ENCODE assay signal across 8 mouse cellular contexts in genomic region chr9:65786885-65787787, GRCm38 (mm10). TPM values are rescaled to one million over a fixed set of nuclear protein-coding genes. Genes with fewer than 3 reads are reported as not detected.
A peak's percentile ranks its signal among the peaks of the same experiment; 100 is the strongest.
DNase-seq lines count a peak whose midpoint lies in the region; ATAC-seq and TF ChIP-seq lines count a peak whose summit lies in the region.

No protein-coding gene starts in this region.

- H3K36me3 ChIP-seq in forebrain, postnatal 0 days (ENCODE audit: insufficient read depth): no peaks in the 10 kb centered on the region
- no peaks in the 10 kb centered on the region for H3K36me3 ChIP-seq in intestine, embryonic 15.5 days
- H3K36me3 ChIP-seq in lung, embryonic 15.5 days: no peaks in the 10 kb centered on the region

- H3K9ac ChIP-seq in forebrain, postnatal 0 days: no peak overlapping the region
- H3K9ac ChIP-seq in intestine, embryonic 15.5 days: no peak overlapping the region
- H3K9ac ChIP-seq in lung, embryonic 15.5 days: no peak overlapping the region

- peak; percentile 94 for DNase-seq in MEL-GATA-1-ER (ENCODE audit: extremely low read depth, low read depth)
- DNase-seq in adrenal gland, postnatal 25 days: peak; percentile 32
- peak; percentile 31 for DNase-seq in forebrain, postnatal 0 days
- peak; percentile 65 for DNase-seq in retina, postnatal 1 day
- DNase-seq in layer of hippocampus, adult 9-10 months (ENCODE audit: low spot score): no peak
- no peak for DNase-seq in thymus, postnatal 10 days (ENCODE audit: low spot score in 2 of 2)

- H3K4me3 ChIP-seq in forebrain, postnatal 0 days (ENCODE audit: low read depth, low read length): no peak overlapping the region
- H3K4me3 ChIP-seq in intestine, embryonic 15.5 days (replicated peaks): no peak overlapping the region
- no peak overlapping the region for H3K4me3 ChIP-seq in lung, embryonic 15.5 days

- no peak for TF ChIP-seq CTCF in forebrain, postnatal 0 days (IDR thresholded peaks at IDR 0.05; ENCODE audit: low read depth)

- 26% methylated on average over 8 of the region's 8 CpGs for WGBS in forebrain, postnatal 0 days
- WGBS in intestine, embryonic 15.5 days: 36% methylated on average over 8 of the region's 8 CpGs
- WGBS in lung, embryonic 15.5 days: 37% methylated on average over 8 of the region's 8 CpGs

- H3K9me3 ChIP-seq in forebrain, postnatal 0 days (ENCODE audit: low read length): no peaks in the 10 kb centered on the region
- no peaks in the 10 kb centered on the region for H3K9me3 ChIP-seq in intestine, embryonic 15.5 days
- no peaks in the 10 kb centered on the region for H3K9me3 ChIP-seq in lung, embryonic 15.5 days

- no peak overlapping the region for H3K4me2 ChIP-seq in forebrain, postnatal 0 days (ENCODE audit: low read depth)
- 0 out of 2 replicates have a peak overlapping the region, but pooled peaks have one; percentile 11 for H3K4me2 ChIP-seq in intestine, embryonic 15.5 days (replicated peaks)
- H3K4me2 ChIP-seq in lung, embryonic 15.5 days: no peak overlapping the region

- H3K27ac ChIP-seq in forebrain, postnatal 0 days (ENCODE audit: low read depth, low read length): peak overlapping the region; percentile 67
- peak overlapping the region; percentile 19; the same call in 1 of the 2 replicates for H3K27ac ChIP-seq in intestine, embryonic 15.5 days
- peak overlapping the region; percentile 22 for H3K27ac ChIP-seq in lung, embryonic 15.5 days

- H3K27me3 ChIP-seq in forebrain, postnatal 0 days (ENCODE audit: insufficient read depth, low read length): no peaks in the 10 kb centered on the region
- H3K27me3 ChIP-seq in intestine, embryonic 15.5 days (replicated peaks): no peaks in the 10 kb centered on the region
- H3K27me3 ChIP-seq in lung, embryonic 15.5 days: no peaks in the 10 kb centered on the region

- ATAC-seq in forebrain, postnatal 0 days: peak; percentile 78
- ATAC-seq in intestine, embryonic 15.5 days: peak; percentile 91
- no peak for ATAC-seq in lung, embryonic 15.5 days (ENCODE audit: borderline replicate concordance, extremely low read depth, low FRiP score, low TSS enrichment)

- peaks cover 31% of the 10 kb centered on the region for H3K4me1 ChIP-seq in forebrain, postnatal 0 days (ENCODE audit: insufficient read depth)
- H3K4me1 ChIP-seq in intestine, embryonic 15.5 days (replicated peaks): 0 out of 2 replicates have a peak, but pooled peaks cover 15% of the 10 kb centered on the region
- H3K4me1 ChIP-seq in lung, embryonic 15.5 days: peaks cover 36% of the 10 kb centered on the region

RNA-seq across cellular contexts. Expression of gene Zfp609, which starts 40.2 kb away (rescaled TPM):
- 35.1 and 35.7 TPM in 2 replicates for total RNA-seq in adrenal gland, postnatal 25 days (2021)
- total RNA-seq in forebrain, postnatal 0 days (2014; rRNA removed): 9.8 and 9.9 TPM in 2 replicates
- polyA plus RNA-seq in forebrain, postnatal 0 days (2015; fragmentation: Nextera tagmentation; extraction: Ambion mirVana): 3.8 and 5.0 TPM in 2 replicates
- 5.6 TPM in 2 replicates for polyA plus RNA-seq in intestine, embryonic 15.5 days (2015; fragmentation: Nextera tagmentation; extraction: Ambion mirVana)
- 6.2 and 6.4 TPM in 2 replicates for polyA plus RNA-seq in lung, embryonic 15.5 days (2015; fragmentation: Nextera tagmentation; extraction: Ambion mirVana)

Comparison
In these comparisons a context has a peak if more than half of its experiments do, and no peak if none do; other contexts are left out.
1. DNase-seq: peak in MEL-GATA-1-ER (single experiment), adrenal gland, postnatal 25 days (single experiment), forebrain, postnatal 0 days (single experiment) and retina, postnatal 1 day (single experiment); none in layer of hippocampus, adult 9-10 months (single experiment) and thymus, postnatal 10 days (0 of 2).
2. Peak in every context shown above with its lines, with median percentiles within 50 percentile points of each other: H3K27ac ChIP-seq.